Mouse (Mus musculus) embryonic facial prominence, embryonic 12.5 days (tissue): Measurements from ENCODE around the gene Pola2. TPM values are rescaled to one million over a fixed set of nuclear protein-coding genes. Genes with fewer than 3 reads are reported as not detected.
A peak's percentile ranks its signal among the peaks of the same experiment; 100 is the strongest.

Experiments
- ATAC-seq: fragments of 200-750 bp; cut with Nextera tagmentation; 2 replicates; pipeline ENCODE4 v1.8.0; 2017; ENCODE audit not compliant: insufficient number of reproducible peaks, insufficient read depth, low FRiP score, low TSS enrichment
- H3K27ac ChIP-seq: fragments of 300-500 bp; sonication (generic); 2 replicates; pipeline ENCODE4 v1.5.1; 2016; ENCODE audit warnings: mild to moderate bottlenecking
- H3K27me3 ChIP-seq: fragments of 300-500 bp; sonication (generic); 2 replicates; pipeline ENCODE4 v1.6.1; 2016; ENCODE audit warnings: mild to moderate bottlenecking, moderate library complexity
- H3K36me3 ChIP-seq: fragments of 300-500 bp; sonication (generic); 2 replicates; pipeline ENCODE4 v1.6.1; 2016; ENCODE audit warnings: mild to moderate bottlenecking
- H3K4me1 ChIP-seq: fragments of 300-500 bp; sonication (generic); 2 replicates; pipeline ENCODE4 v1.6.1; 2016
- H3K4me2 ChIP-seq: fragments of 300-500 bp; sonication (generic); replicated peaks from 2 replicates; pipeline ENCODE4 v1.6.1; 2016; ENCODE audit warnings: mild to moderate bottlenecking, moderate library complexity
- H3K4me3 ChIP-seq: fragments of 300-500 bp; sonication (generic); 2 replicates; pipeline ENCODE4 v1.5.1; 2016; ENCODE audit warnings: mild to moderate bottlenecking
- H3K9ac ChIP-seq: fragments of 300-500 bp; sonication (generic); 2 replicates; pipeline ENCODE4 v1.6.1; 2016; ENCODE audit warnings: mild to moderate bottlenecking, moderate library complexity
- H3K9me3 ChIP-seq: fragments of 300-500 bp; sonication (generic); 2 replicates; pipeline ENCODE4 v1.6.1; 2016; ENCODE audit warnings: mild to moderate bottlenecking, moderate library complexity
- WGBS: fragments of 180-500 bp; shearing (Covaris S2); methylation state at CpG from one replicate; pipeline ENCODE4 v1.1.7; 2016; 5-methylcytosine and 5-hydroxymethylcytosine counted together
- polyA plus RNA-seq: library from polyadenylated mRNA; unstranded; fragments of >200 nt; fragmentation: Nextera tagmentation; extraction: Ambion mirVana; gene quantifications from 2 replicates; pipeline ENCODE4 v1.2.1, GENCODE M21; 2016

Pola2 gene
- polyA plus RNA-seq, 1 experiment from 2014 or later = 80.5 TPM

- Histone ChIP-seq H3K36me3 (no peaks in the 10 kb centered on the region), H3K9me3 (no peaks in the 10 kb centered on the region), H3K4me3 (no peak overlapping the region), H3K9ac (no peak overlapping the region), H3K27me3 (no peaks in the 10 kb centered on the region), H3K27ac (0 out of 2 replicates have a peak overlapping the region, but pooled peaks have one; percentile 36), H3K4me2 (peak overlapping the region; percentile 41; the same call in 1 of the 2 replicates), H3K4me1 (peaks cover 7% of the 10 kb centered on the region)
- no peak for ATAC-seq
- 76% methylated on average over 6 of the region's 6 CpGs for WGBS
These were observed 25.6 kb upstream of the Pola2 start for GRCm38 (mm10) chr19:5989585-5989984.

GRCm38 (mm10) chr19:5988815-5989452, 24.9 kb upstream of the Pola2 start:
- WGBS = 3% methylated on average over 10 of the region's 13 CpGs
- 0 out of 2 replicates have a peak overlapping the region, but pooled peaks have one; percentile 36 for H3K27ac ChIP-seq
- peak; percentile 71 for ATAC-seq
- H3K9ac ChIP-seq = peak overlapping the region; percentile 52
- H3K9me3 ChIP-seq = no peaks in the 10 kb centered on the region
- H3K27me3 ChIP-seq = no peaks in the 10 kb centered on the region
- H3K4me2 ChIP-seq = peak overlapping the region; percentile 41
- no peaks in the 10 kb centered on the region for H3K36me3 ChIP-seq
- H3K4me1 ChIP-seq = peaks cover 7% of the 10 kb centered on the region
- H3K4me3 ChIP-seq = no peak overlapping the region

DNA sequence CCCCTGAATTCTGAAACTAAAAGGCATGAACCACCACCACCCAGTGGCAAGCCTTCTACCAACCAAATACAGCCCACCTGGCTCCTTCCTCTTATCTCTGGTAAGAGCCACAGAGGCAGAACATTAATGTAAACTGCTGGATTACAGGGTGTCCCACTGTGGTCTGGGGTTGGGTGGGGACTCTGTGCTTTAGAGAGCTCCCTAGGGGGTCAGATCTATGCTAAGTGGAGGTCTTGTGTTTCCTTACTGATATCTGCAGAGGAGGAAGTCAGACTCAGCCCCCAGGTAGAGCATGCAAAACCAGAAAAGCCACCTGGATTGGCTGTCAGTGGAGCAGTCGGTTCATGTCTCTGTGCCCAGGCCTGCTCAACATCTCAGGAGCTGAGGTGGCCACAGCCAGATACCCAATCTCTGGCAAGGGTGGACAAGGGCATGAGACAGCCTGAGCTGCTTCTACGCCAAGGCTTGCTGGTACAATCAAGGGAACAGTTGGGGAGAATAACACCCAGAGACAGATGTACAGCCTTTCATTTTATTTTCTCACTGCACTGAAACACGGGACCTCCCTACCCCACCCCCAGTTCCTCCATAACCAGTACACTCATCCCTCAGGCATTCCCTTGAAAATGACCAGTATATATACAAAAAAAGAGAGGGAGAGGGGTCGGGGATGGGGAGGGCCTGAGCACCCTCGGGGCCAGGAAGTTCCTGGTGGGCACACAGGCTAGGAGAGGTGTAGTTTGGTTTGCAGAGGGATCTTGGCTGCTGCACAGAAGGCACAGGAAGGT, 24.2 kb upstream of the Pola2 start:
- ATAC-seq = no peak
- Histone ChIP-seq H3K4me3 (no peak overlapping the region), H3K9me3 (no peaks in the 10 kb centered on the region), H3K27me3 (no peaks in the 10 kb centered on the region), H3K4me2 (no peak overlapping the region), H3K27ac (no peak overlapping the region), H3K4me1 (peaks cover 7% of the 10 kb centered on the region), H3K9ac (peak overlapping the region; percentile 12; the same call in 1 of the 2 replicates), H3K36me3 (no peaks in the 10 kb centered on the region)
- WGBS = 52% methylated on average over 5 of the region's 5 CpGs

DNA sequence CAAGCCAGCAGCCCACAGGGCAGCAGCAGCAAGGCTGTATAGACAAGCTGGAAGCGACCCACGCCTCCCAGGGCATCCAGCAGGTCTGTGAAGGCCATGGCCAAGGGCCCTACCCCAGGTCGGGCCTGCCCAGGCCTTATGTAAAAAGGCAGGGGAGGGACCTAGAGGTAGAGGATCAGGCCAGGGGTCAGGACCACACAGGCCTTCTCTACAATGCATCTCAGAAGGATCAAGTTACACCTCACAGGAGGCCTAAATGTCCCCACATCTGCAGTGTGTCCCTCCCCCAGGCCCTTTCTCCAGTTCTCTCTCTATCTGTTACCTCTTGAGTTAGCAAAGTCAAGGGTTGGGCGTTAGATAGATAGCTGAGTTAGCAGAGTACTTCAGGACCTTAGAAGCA, 22.0 kb upstream of the Pola2 start, which contains the start of gene Slc22a20:
Slc22a20 (minus strand) TSS at position 101 of the 400 bp plus-strand sequence.
- Histone ChIP-seq H3K27ac (no peak within 1 kb of the TSS), H3K27me3 (no peaks in the 10 kb centered on the region), H3K36me3 (no peaks in the 10 kb centered on the region), H3K9ac (no peak within 1 kb of the TSS), H3K4me3 (no peak within 1 kb of the TSS), H3K4me1 (peaks cover 7% of the 10 kb centered on the region), H3K4me2 (no peak within 1 kb of the TSS), H3K9me3 (no peaks in the 10 kb centered on the region)
- ATAC-seq = no peak
- 43% methylated on average over 4 of the region's 4 CpGs for WGBS

- 83% methylated on average over 9 of the region's 9 CpGs for WGBS
These were observed 16.5 kb upstream of the Pola2 start for GRCm38 (mm10) chr19:5980477-5980876.

DNA sequence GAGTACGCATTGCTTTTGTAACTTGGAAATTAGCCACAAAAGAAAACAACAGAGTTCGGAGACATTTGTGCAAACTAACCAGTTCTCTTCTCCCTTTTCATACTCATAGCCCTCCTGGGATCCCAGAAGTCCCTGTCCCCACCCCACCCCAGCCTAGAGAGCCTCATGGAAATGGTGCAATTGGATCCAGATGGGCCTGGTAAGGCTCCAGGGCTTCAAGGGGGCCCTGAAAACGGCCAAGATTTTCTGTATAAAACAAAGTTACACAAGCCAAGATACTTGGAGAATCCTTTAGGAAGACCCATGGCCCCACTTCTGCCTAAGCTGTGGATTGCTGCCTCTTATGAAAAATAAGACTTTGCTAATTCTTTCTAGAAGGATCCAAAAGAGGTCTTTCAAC, 13.7 kb upstream of the Pola2 start:
- no peak overlapping the region for H3K4me3 ChIP-seq
- 51% methylated on average over 3 of the region's 3 CpGs for WGBS
- no peak for ATAC-seq
- H3K4me2 ChIP-seq = no peak overlapping the region
- H3K27ac ChIP-seq = peak overlapping the region; percentile 55; the same call in 1 of the 2 replicates
- no peaks in the 10 kb centered on the region for H3K36me3 ChIP-seq
- no peak overlapping the region for H3K9ac ChIP-seq
- no peaks in the 10 kb centered on the region for H3K9me3 ChIP-seq
- 0 out of 2 replicates have a peak, but pooled peaks cover 2% of the 10 kb centered on the region for H3K4me1 ChIP-seq
- no peaks in the 10 kb centered on the region for H3K27me3 ChIP-seq

More at GRCm38 (mm10) chr19:5980477-5980876, 16.5 kb upstream of the Pola2 start:
- Histone ChIP-seq H3K4me2 (no peak overlapping the region), H3K27ac (no peak overlapping the region), H3K27me3 (no peaks in the 10 kb centered on the region), H3K9me3 (no peaks in the 10 kb centered on the region), H3K4me3 (no peak overlapping the region), H3K9ac (no peak overlapping the region), H3K36me3 (no peaks in the 10 kb centered on the region), H3K4me1 (0 out of 2 replicates have a peak, but pooled peaks cover 2% of the 10 kb centered on the region)
- no peak for ATAC-seq

- Histone ChIP-seq H3K36me3 (no peaks in the 10 kb centered on the region), H3K4me1 (0 out of 2 replicates have a peak, but pooled peaks cover 2% of the 10 kb centered on the region), H3K27ac (no peak overlapping the region), H3K9ac (no peak overlapping the region), H3K4me2 (no peak overlapping the region), H3K27me3 (no peaks in the 10 kb centered on the region), H3K4me3 (no peak overlapping the region), H3K9me3 (no peaks in the 10 kb centered on the region)
- ATAC-seq = no peak
- WGBS = 81% methylated on average over 4 of the region's 4 CpGs
These were observed 11.7 kb upstream of the Pola2 start for GRCm38 (mm10) chr19:5975676-5976075.

DNA sequence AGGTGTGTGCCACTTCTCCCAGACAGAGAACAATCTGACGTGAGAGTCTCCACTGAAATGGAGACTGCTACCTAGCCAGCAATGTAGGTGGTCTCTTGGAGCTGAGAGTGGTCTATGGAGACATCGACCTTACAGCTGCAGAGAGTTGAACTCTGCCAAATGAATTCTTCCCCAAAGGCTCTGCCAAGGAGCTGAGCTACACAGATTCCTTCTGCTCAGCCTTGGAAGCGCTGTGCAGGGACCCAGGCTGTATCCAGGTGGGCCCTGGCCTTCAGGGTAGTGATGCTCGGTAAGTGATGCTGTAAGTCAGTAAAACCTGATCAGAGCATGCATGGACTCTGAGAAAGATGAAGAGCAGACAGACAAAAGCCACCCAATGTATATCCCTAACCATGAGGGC, 11.1 kb upstream of the Pola2 start:
- H3K27me3 ChIP-seq = no peaks in the 10 kb centered on the region
- no peak overlapping the region for H3K27ac ChIP-seq
- no peaks in the 10 kb centered on the region for H3K36me3 ChIP-seq
- no peak overlapping the region for H3K9ac ChIP-seq
- H3K4me3 ChIP-seq = no peak overlapping the region
- no peaks in the 10 kb centered on the region for H3K9me3 ChIP-seq
- ATAC-seq = no peak
- 0 out of 2 replicates have a peak, but pooled peaks cover 2% of the 10 kb centered on the region for H3K4me1 ChIP-seq
- 72% methylated on average over 4 of the region's 4 CpGs for WGBS
- H3K4me2 ChIP-seq = no peak overlapping the region

DNA sequence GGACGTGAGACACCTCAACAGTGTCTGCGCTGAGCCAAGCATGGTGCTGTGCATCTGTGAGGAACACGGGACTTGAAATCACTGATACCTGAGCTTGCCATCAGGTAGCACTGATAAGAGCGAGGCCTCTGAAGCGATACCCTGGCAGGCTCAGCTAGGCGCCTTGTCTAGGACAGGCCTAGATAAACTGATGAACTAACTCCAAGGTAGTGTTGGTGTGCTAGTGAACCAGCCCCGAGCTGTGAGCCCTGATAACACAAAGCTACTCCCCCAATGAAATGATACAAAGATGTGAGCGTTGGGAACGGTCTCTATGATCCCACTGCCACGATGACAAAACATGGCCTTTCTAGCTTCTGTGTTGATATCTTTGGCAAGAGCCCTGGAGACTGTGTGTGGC, 3.7 kb upstream of the Pola2 start:
- Histone ChIP-seq H3K4me2 (no peak overlapping the region), H3K9me3 (no peaks in the 10 kb centered on the region), H3K27ac (no peak overlapping the region), H3K4me1 (peaks cover 19% of the 10 kb centered on the region), H3K27me3 (no peaks in the 10 kb centered on the region), H3K36me3 (no peaks in the 10 kb centered on the region), H3K4me3 (no peak overlapping the region), H3K9ac (no peak overlapping the region)
- no peak for ATAC-seq
- WGBS = 87% methylated on average over 10 of the region's 10 CpGs

DNA sequence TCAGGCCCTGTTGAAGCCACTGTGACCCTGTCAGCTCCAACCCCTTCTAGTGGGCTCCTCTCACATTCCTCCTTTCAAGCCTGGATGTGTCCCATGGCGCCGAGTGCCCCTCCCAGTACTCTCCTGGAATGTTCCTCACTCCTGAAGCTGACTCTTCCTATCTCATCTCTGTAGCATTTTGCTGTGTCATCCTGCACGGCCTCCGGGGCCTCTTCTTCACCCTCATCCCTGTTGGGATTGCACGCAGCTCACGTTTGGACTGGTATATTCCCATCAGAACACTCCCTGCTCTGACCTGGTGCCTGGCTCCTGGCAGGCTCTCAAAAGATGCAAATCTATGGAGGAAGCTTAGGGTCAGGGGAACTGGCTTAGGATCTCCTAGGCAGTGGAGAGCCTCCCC, 2.8 kb upstream of the Pola2 start:
- H3K27me3 ChIP-seq = no peaks in the 10 kb centered on the region
- WGBS = 72% methylated on average over 6 of the region's 6 CpGs
- ATAC-seq = no peak
- H3K9me3 ChIP-seq = no peaks in the 10 kb centered on the region
- no peaks in the 10 kb centered on the region for H3K36me3 ChIP-seq
- peaks cover 23% of the 10 kb centered on the region for H3K4me1 ChIP-seq
- no peak overlapping the region; the same call in 1 of the 2 replicates for H3K9ac ChIP-seq
- H3K4me2 ChIP-seq = no peak overlapping the region
- no peak overlapping the region for H3K27ac ChIP-seq
- no peak overlapping the region for H3K4me3 ChIP-seq

DNA sequence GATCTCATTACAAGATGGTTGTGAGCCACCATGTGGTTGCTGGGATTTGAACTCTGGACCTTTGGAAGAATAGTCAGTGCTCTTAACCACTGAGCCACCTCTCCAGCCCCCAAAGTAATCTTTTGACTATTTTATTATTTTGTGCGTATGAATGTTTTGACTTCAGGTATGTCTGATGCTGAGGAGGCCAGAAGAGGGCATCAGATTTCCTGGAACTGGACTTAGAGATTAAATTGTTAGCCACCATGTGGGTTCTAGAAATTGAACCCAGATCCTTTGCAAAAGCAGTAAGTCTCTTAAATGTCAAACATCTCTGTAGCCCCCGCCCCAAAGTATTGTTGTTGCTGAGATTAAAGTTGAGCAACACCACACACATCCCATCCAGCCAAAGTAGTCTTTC, 1.9 kb upstream of the Pola2 start:
- Histone ChIP-seq H3K9me3 (no peaks in the 10 kb centered on the region), H3K4me3 (no peak overlapping the region), H3K4me1 (peaks cover 23% of the 10 kb centered on the region), H3K27me3 (no peaks in the 10 kb centered on the region), H3K9ac (no peak overlapping the region), H3K27ac (no peak overlapping the region), H3K4me2 (no peak overlapping the region), H3K36me3 (peaks cover 7% of the 10 kb centered on the region; the same call in 1 of the 2 replicates)
- ATAC-seq = no peak
- 87% methylated on average over 2 of the region's 2 CpGs for WGBS

- H3K27ac ChIP-seq = no peak overlapping the region
- peak overlapping the region; percentile 81; the same call in 1 of the 2 replicates for H3K4me2 ChIP-seq
- peaks cover 11% of the 10 kb centered on the region; the same call in 1 of the 2 replicates for H3K36me3 ChIP-seq
- H3K9me3 ChIP-seq = no peaks in the 10 kb centered on the region
- no peak overlapping the region for H3K9ac ChIP-seq
- H3K4me1 ChIP-seq = peaks cover 23% of the 10 kb centered on the region
- WGBS = 5% methylated on average over 4 of the region's 4 CpGs
- no peak for ATAC-seq
- H3K4me3 ChIP-seq = no peak overlapping the region
- H3K27me3 ChIP-seq = no peaks in the 10 kb centered on the region
These were observed 1.3 kb upstream of the Pola2 start for GRCm38 (mm10) chr19:5965280-5965679.
